Mouse (Mus musculus) limb, embryonic 14.5 days (tissue): ENCODE measurements around the gene Qrsl1. TPM values are rescaled to one million over a fixed set of nuclear protein-coding genes. Genes with fewer than 3 reads are reported as not detected.

Source experiments
- ATAC-seq: fragments of 200-750 bp; cut with Nextera tagmentation; 2 replicates; pipeline ENCODE4 v1.8.0; 2017; ENCODE audit warnings: low read depth, moderate number of reproducible peaks, moderate TSS enrichment; ENCODE audit not compliant: low FRiP score
- DNase-seq: peaks from one replicate; pipeline ENCODE4 v3.0.0-alpha.2; 2015; ENCODE audit warnings: low spot score
- H3K27ac ChIP-seq: fragments of 300-500 bp; sonication (generic); replicated peaks from 2 replicates; pipeline ENCODE4 v1.5.1; 2014; ENCODE audit warnings: low read depth, mild to moderate bottlenecking, low read length, moderate library complexity, mixed read lengths
- H3K27me3 ChIP-seq: fragments of 300-500 bp; sonication (generic); 2 replicates; pipeline ENCODE4 v1.6.1; 2014; ENCODE audit warnings: low read length, mixed read lengths; ENCODE audit not compliant: control insufficient read depth, insufficient read depth
- H3K36me3 ChIP-seq: fragments of 300-500 bp; sonication (generic); 2 replicates; pipeline ENCODE4 v1.6.1; 2014; ENCODE audit warnings: mild to moderate bottlenecking, low read length, moderate library complexity, mixed read lengths; ENCODE audit not compliant: control insufficient read depth, insufficient read depth
- H3K4me1 ChIP-seq: fragments of 300-500 bp; sonication (generic); 2 replicates; pipeline ENCODE4 v1.6.1; 2014; ENCODE audit warnings: antibody characterized with exemption, low read length, mixed read lengths; ENCODE audit not compliant: control insufficient read depth, insufficient read depth
- H3K4me2 ChIP-seq: fragments of 300-500 bp; sonication (generic); replicated peaks from 2 replicates; pipeline ENCODE4 v1.6.1; 2014; ENCODE audit warnings: low read depth, mild to moderate bottlenecking, low read length, moderate library complexity; ENCODE audit not compliant: severe bottlenecking
- H3K4me3 ChIP-seq: fragments of 300-500 bp; sonication (generic); replicated peaks from 2 replicates; pipeline ENCODE4 v1.5.1; 2014; ENCODE audit warnings: low read length
- H3K9ac ChIP-seq: fragments of 300-500 bp; sonication (generic); 2 replicates; pipeline ENCODE4 v1.6.1; 2014; ENCODE audit warnings: mild to moderate bottlenecking, low read depth, low read length, moderate library complexity; ENCODE audit not compliant: severe bottlenecking
- H3K9me3 ChIP-seq: fragments of 300-500 bp; sonication (generic); 2 replicates; pipeline ENCODE4 v1.6.1; 2016; ENCODE audit warnings: low read length; ENCODE audit not compliant: control insufficient read depth
- POLR2A ChIP-seq: fragments of 200-500 bp; IDR thresholded peaks from 2 replicates; pipeline ENCODE4 v1.8.0; 2012; ENCODE audit warnings: inconsistent platforms, mild to moderate bottlenecking, moderate library complexity, borderline replicate concordance; ENCODE audit not compliant: insufficient read depth, insufficient read length; ENCODE audit errors: extremely low read depth
- whole genome bisulfite sequencing: fragments of 180-500 bp; shearing (Covaris S2); extraction: QIAGEN DNeasy Blood & Tissue Kit; methylation state at CpG from one replicate; pipeline ENCODE4 v1.1.7; 2014; 5-methylcytosine and 5-hydroxymethylcytosine counted together
- polyA plus RNA-seq, 2 experiments: library from polyadenylated mRNA; depleted of rRNA in 1 of 2; stranded (reverse) in 1 of 2; unstranded in 1 of 2; fragments of >200 nt; fragmentation: Nextera tagmentation in 1 of 2; extraction: Ambion mirVana in 1 of 2; gene quantifications; 2 replicates each; pipeline versions ENCODE4 v1.2.1 to v1.2.3; 2012 to 2014

Qrsl1 gene
- polyA plus RNA-seq, 2 experiments: 17.5 to 21.9 TPM

DNA sequence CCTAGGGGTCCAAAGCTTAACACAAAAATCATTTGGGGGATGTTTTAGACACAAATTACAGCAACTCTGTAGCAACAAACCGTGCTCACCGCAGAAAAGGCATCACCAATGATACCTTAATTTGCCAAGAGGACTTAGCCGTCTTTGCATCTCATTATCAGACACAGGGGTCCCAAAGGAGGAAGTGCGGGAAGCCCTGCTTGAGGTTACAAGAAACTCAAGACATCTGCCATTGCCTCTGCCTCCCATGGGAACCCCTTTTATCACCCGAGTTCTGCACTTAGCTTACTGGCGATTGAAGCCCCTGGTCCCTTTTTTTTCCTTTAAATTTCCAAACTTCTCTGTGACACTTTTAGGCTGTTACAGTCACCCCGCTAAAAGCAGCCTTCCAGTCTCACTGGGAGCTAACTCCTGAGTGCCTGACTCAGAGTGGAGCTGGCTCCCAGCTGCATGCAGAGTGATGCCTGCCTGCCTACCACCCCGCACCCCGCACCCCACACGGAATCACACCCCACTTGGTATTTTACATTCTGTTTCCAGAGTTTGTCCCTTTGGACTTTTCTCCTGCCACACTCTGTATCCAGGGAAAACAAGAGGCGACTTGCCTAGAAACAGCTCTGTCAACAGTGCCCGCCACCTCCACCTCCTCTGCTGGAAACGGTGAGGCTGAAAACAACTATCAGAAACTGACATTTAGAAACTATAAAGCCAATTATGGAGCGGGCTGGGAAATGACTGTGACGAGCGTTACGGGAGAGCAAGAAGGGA, 71.1 kb downstream of the Qrsl1 start:
- no peak for TF ChIP-seq POLR2A
- 35% methylated on average over 17 of the region's 17 CpGs for WGBS

DNA sequence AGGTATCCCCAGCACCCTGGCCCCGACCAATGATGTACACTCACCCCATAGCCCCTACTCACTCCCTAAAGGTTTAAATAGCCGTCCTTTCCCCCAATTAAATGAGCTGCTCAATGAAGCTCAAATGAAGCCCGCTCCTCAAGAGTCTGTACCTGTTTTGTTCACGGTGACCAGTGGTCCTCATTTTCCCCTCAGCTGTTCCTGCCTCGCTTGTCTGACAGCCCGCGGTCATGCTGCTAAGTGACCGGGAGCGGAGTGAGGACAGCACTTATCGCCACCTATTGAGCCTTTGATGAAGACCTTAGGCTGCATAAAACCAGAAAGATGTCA, 72.9 kb downstream of the Qrsl1 start:
- ATAC-seq (no peak), DNase-seq (no peak)
- H3K4me1 ChIP-seq: peaks cover 6% of the 10 kb centered on the region; the same call in 1 of the 2 replicates
- no peaks in the 10 kb centered on the region for H3K27me3 ChIP-seq
- H3K4me2 ChIP-seq: no peak overlapping the region
- 94% methylated on average over 10 of the region's 10 CpGs for WGBS
- H3K36me3 ChIP-seq: no peaks in the 10 kb centered on the region
- no peak overlapping the region for H3K9ac ChIP-seq
- H3K27ac ChIP-seq: no peak overlapping the region
- no peak overlapping the region for H3K4me3 ChIP-seq
- H3K9me3 ChIP-seq: no peaks in the 10 kb centered on the region
- TF ChIP-seq POLR2A: no peak

More for the DNA sequence above, 71.1 kb downstream of the Qrsl1 start:
- no peak for ATAC-seq
- no peaks in the 10 kb centered on the region for H3K9me3 ChIP-seq
- no peak for DNase-seq
- no peak overlapping the region for H3K4me2 ChIP-seq
- H3K27ac ChIP-seq: no peak overlapping the region
- H3K4me1 ChIP-seq: peaks cover 6% of the 10 kb centered on the region; the same call in 1 of the 2 replicates
- H3K9ac ChIP-seq: no peak overlapping the region
- no peak overlapping the region for H3K4me3 ChIP-seq
- no peaks in the 10 kb centered on the region for H3K27me3 ChIP-seq
- no peaks in the 10 kb centered on the region for H3K36me3 ChIP-seq

DNA sequence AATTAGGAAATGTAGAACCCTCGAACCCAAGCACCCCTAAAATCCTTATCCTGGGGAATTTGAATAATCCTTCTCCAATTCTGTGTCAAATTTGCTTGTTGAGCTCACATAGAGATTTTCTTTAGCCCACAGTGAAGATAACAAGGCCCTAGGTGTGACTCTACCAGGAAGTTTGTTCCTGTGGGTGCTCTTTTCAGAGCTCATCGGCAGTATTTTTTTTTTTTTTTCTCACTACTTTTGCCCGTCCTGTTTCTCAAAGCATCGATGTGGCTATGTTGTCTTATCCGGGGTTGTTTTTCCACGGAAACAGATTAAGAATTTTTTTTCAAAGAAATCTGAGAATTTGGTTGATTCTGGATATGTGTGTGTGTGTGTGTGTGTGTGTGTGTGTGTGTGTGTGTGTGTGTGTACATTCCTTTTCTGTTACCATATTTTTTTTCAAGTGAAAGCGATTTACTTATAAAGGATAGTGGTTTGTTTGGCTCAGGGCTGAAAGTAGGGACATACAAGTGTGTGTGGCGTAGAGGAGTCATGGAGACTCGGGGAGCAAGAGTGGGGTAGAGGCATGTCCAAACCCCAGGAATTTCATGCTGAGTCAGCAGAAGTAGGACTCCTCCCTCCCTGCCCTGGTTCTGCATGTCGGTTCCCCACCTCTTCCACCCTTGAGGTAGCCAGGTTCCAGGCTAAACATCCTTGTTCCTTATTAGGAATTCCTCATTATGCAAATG, 73.4 kb downstream of the Qrsl1 start:
- no peaks in the 10 kb centered on the region for H3K9me3 ChIP-seq
- TF ChIP-seq POLR2A: no peak
- no peak overlapping the region for H3K4me2 ChIP-seq
- H3K27ac ChIP-seq: no peak overlapping the region
- ATAC-seq (no peak), DNase-seq (no peak)
- H3K36me3 ChIP-seq: no peaks in the 10 kb centered on the region
- 92% methylated on average over 10 of the region's 10 CpGs for WGBS
- H3K9ac ChIP-seq: no peak overlapping the region
- peaks cover 6% of the 10 kb centered on the region; the same call in 1 of the 2 replicates for H3K4me1 ChIP-seq
- no peaks in the 10 kb centered on the region for H3K27me3 ChIP-seq
- H3K4me3 ChIP-seq: no peak overlapping the region

DNA sequence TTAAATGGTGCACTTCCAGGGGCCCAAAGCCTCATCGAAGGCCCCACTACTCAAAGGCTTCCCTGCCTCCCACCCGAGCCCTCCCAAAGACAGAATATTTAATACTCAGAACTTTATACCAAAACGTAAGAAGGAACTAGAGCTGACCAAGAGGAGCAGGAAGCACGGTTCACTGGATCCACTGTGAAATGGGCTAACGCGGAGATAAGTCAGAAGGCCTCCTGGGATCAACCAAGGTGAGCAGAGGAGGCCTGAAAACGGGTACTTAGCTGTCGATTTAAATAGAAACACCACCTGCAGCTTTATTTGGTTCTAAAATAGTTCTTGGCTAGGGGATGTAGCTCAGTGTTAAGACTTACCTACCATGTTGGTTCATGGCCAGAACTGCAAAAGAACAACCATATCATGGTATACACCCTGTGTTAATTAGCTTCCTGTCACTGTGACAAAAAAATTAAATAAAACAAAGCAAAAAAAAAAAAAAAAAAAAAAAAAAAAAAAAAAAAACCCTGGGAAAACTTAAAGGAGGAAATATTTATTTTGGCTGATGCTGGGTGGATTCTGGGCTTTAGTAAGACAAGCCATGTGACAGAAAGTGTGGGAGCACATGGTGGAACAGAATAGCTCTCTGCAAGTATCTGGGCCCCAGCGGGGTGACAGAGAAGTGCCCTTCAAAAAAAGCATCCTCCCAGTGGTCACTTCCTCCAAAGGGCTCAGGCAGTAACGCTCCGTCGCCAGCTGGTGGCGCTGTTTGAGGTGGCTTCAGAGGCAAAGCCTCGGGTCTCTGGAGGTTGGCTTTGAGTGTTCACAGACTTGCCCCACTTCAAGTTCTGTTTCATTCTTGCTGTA, 74.5 kb downstream of the Qrsl1 start:
- no peak overlapping the region for H3K4me2 ChIP-seq
- no peak for DNase-seq
- H3K4me1 ChIP-seq: peaks cover 6% of the 10 kb centered on the region; the same call in 1 of the 2 replicates
- H3K9ac ChIP-seq: no peak overlapping the region
- H3K36me3 ChIP-seq: no peaks in the 10 kb centered on the region
- 80% methylated on average over 14 of the region's 14 CpGs for WGBS
- no peak for TF ChIP-seq POLR2A
- no peaks in the 10 kb centered on the region for H3K27me3 ChIP-seq
- no peak overlapping the region for H3K4me3 ChIP-seq
- H3K9me3 ChIP-seq: no peaks in the 10 kb centered on the region
- no peak for ATAC-seq
- no peak overlapping the region for H3K27ac ChIP-seq

DNA sequence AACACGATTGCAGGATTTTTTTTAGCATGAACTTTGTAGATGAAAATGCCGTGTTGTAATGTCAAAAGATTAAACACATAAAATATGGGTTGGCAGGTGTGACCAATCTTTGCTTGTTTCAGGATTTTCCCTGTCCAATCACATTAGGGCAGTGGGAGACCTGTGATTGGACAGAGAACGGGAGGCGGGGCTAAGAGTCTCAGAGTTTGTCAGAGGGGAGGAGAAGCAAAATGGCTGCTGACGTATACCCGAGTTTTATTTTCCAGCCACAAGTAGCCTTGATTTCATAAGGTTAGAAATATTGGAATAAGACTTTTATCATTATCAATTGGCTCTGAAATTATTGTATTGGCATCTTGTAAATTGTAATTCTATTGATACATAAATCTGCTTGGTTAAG, 75.8 kb downstream of the Qrsl1 start:
- H3K4me3 ChIP-seq: no peak overlapping the region
- H3K4me1 ChIP-seq: peaks cover 6% of the 10 kb centered on the region; the same call in 1 of the 2 replicates
- 92% methylated on average over 6 of the region's 6 CpGs for WGBS
- TF ChIP-seq POLR2A: no peak
- H3K27ac ChIP-seq: no peak overlapping the region
- H3K9me3 ChIP-seq: no peaks in the 10 kb centered on the region
- no peak overlapping the region for H3K9ac ChIP-seq
- H3K27me3 ChIP-seq: no peaks in the 10 kb centered on the region
- no peak for ATAC-seq
- no peaks in the 10 kb centered on the region for H3K36me3 ChIP-seq
- no peak overlapping the region for H3K4me2 ChIP-seq
- no peak for DNase-seq
